Mouse (Mus musculus) bone marrow, adult 2 months (tissue): Measurements from ENCODE around the gene Emc8. TPM values are rescaled to one million over a fixed set of nuclear protein-coding genes. Genes with fewer than 3 reads are reported as not detected.

Experiments
- H3K27ac ChIP-seq: fragments of 200-500 bp; 2 replicates; pipeline ENCODE4 v1.5.1; 2012; ENCODE audit warnings: low read depth, mild to moderate bottlenecking, control low read depth, inconsistent platforms, low read length; ENCODE audit not compliant: control insufficient read depth, poor library complexity, insufficient read depth
- H3K4me1 ChIP-seq: fragments of 200-500 bp; 2 replicates; pipeline ENCODE4 v1.6.1; 2011; ENCODE audit warnings: low read length; ENCODE audit not compliant: control insufficient read depth, insufficient read depth
- H3K4me3 ChIP-seq: fragments of 200-500 bp; replicated peaks from 2 replicates; pipeline ENCODE3; 2011; ENCODE audit warnings: mild to moderate bottlenecking, low read depth, low read length, control low read depth; ENCODE audit not compliant: control insufficient read depth
- CTCF ChIP-seq: fragments of 200-500 bp; IDR thresholded peaks from 2 replicates; pipeline ENCODE4 v1.5.1; 2011; ENCODE audit warnings: low read length, control low read depth; ENCODE audit not compliant: control insufficient read depth, insufficient read depth
- POLR2A ChIP-seq: fragments of 200-500 bp; IDR thresholded peaks from 2 replicates; pipeline ENCODE4 v1.6.1; 2011; ENCODE audit warnings: low read depth, mild to moderate bottlenecking, control low read depth, low read length, borderline replicate concordance; ENCODE audit not compliant: control insufficient read depth
- WGBS: fragments of 180-500 bp; shearing (Covaris S2); methylation state at CpG from one replicate; pipeline ENCODE4 v1.1.7; 2018; 5-methylcytosine and 5-hydroxymethylcytosine counted together
- polyA plus RNA-seq: library from polyadenylated mRNA; stranded (reverse); fragments of >200 nt; gene quantifications from 2 replicates; pipeline ENCODE4 v1.2.4, GENCODE M21; 2011; ENCODE audit warnings: low replicate concordance; ENCODE audit not compliant: missing spikeins, insufficient read depth, insufficient read length

Emc8 gene
- polyA plus RNA-seq, 1 experiment: 66.3 TPM

- H3K4me1 ChIP-seq: peaks cover 1% of the 10 kb centered on the region; the same call in 1 of the 2 replicates
- 71% methylated on average over 5 of the region's 5 CpGs for WGBS
Measured at GRCm38 (mm10) chr8:120630031-120630430, 38.3 kb downstream of the Emc8 start.

GRCm38 (mm10) chr8:120627298-120627697 is 41.1 kb downstream of the Emc8 start:
- WGBS: 73% methylated on average over 5 of the region's 5 CpGs
- H3K4me3 ChIP-seq: no peak overlapping the region
- TF ChIP-seq CTCF (no peak), POLR2A (no peak)
- no peak overlapping the region for H3K27ac ChIP-seq
- peaks cover 1% of the 10 kb centered on the region; the same call in 1 of the 2 replicates for H3K4me1 ChIP-seq

More at GRCm38 (mm10) chr8:120630031-120630430, 38.3 kb downstream of the Emc8 start:
- TF ChIP-seq POLR2A (no peak), CTCF (no peak)
- H3K27ac ChIP-seq: no peak overlapping the region
- no peak overlapping the region for H3K4me3 ChIP-seq

- Histone ChIP-seq H3K4me1 (peaks cover 1% of the 10 kb centered on the region; the same call in 1 of the 2 replicates), H3K27ac (no peak overlapping the region), H3K4me3 (no peak overlapping the region)
- WGBS: 82% methylated on average over 11 of the region's 11 CpGs
- TF ChIP-seq CTCF (no peak), POLR2A (no peak)
Measured at GRCm38 (mm10) chr8:120626461-120626860, 41.9 kb downstream of the Emc8 start.

GRCm38 (mm10) chr8:120623608-120624007 is 44.8 kb downstream of the Emc8 start:
- H3K27ac ChIP-seq: no peak overlapping the region
- WGBS: 38% methylated on average over 2 of the region's 2 CpGs
- no peak overlapping the region for H3K4me3 ChIP-seq
- H3K4me1 ChIP-seq: peaks cover 1% of the 10 kb centered on the region
- TF ChIP-seq POLR2A (no peak), CTCF (no peak)

- Histone ChIP-seq H3K4me1 (peaks cover 1% of the 10 kb centered on the region), H3K4me3 (no peak overlapping the region), H3K27ac (no peak overlapping the region)
- 85% methylated on average over 14 of the region's 14 CpGs for WGBS
- TF ChIP-seq POLR2A (no peak), CTCF (no peak)
Measured at GRCm38 (mm10) chr8:120622161-120622560, 46.2 kb downstream of the Emc8 start.

GRCm38 (mm10) chr8:120620441-120620840 is 47.9 kb downstream of the Emc8 start:
- TF ChIP-seq POLR2A (no peak), CTCF (no peak)
- WGBS: 81% methylated on average over 7 of the region's 7 CpGs
- H3K4me1 ChIP-seq: peaks cover 1% of the 10 kb centered on the region
- H3K4me3 ChIP-seq: no peak overlapping the region
- no peak overlapping the region for H3K27ac ChIP-seq

GRCm38 (mm10) chr8:120619235-120620180 is 48.9 kb downstream of the Emc8 start:
- no peak overlapping the region for H3K4me3 ChIP-seq
- H3K4me1 ChIP-seq: no peaks in the 10 kb centered on the region; the same call in none of the 2 replicates
- TF ChIP-seq POLR2A (no peak), CTCF (no peak)
- H3K27ac ChIP-seq: no peak overlapping the region
- WGBS: 53% methylated on average over 11 of the region's 11 CpGs

GRCm38 (mm10) chr8:120618110-120618509 is 50.3 kb downstream of the Emc8 start:
- peak; percentile 78 for TF ChIP-seq CTCF
- no peak for TF ChIP-seq POLR2A
- WGBS: under 1% methylated on average over 6 of the region's 6 CpGs
- Histone ChIP-seq H3K4me3 (no peak overlapping the region), H3K27ac (no peak overlapping the region), H3K4me1 (no peaks in the 10 kb centered on the region; the same call in none of the 2 replicates)
